Mouse (Mus musculus) bone marrow macrophage, adult 2 months (primary cell): ENCODE data around the gene Gphb5.

Source experiments
- CTCF ChIP-seq: IDR thresholded peaks from 2 replicates; pipeline ENCODE4 v1.5.1; 2012; ENCODE audit warnings: low read depth, mild to moderate bottlenecking, low read length, moderate library complexity
- POLR2A ChIP-seq: IDR thresholded peaks from 2 replicates; pipeline ENCODE4 v1.6.1; 2012; ENCODE audit warnings: mild to moderate bottlenecking, low read depth, low read length, borderline replicate concordance

DNA sequence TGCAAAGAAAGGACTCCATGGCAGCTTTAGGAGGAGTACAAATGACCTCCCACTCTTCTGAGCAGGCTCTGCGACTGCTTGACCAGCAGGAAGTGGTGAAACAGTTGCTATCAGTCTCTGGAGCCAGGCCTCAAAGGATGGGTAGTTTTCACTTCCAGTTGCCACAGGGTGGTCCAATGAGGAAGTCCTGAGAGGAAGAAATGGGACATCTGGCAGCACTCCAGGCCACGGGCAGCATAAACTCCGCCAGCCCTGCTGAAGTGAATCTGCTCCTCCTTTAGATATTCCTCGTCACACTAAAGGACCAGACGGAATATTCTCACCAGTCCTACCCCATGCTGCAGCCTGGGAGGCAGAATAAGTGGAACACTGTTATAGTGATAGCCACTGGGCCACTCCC lies 32.3 kb upstream of the Gphb5 start:
- TF ChIP-seq CTCF: no peak
- no peak for TF ChIP-seq POLR2A
